Mouse (Mus musculus): Measurements from ENCODE around the gene Dnajc7. TPM values are rescaled to one million over a fixed set of nuclear protein-coding genes. Genes with fewer than 3 reads are reported as not detected.
"Not testable (repeated sequence)": the region's sequence is repeated elsewhere in the genome, so short reads cannot be mapped to it uniquely, and the experiment has no call there.

Dnajc7 gene
- polyA plus RNA-seq, 1 experiment from 2014 or later = 268 TPM

- H3K36me3 ChIP-seq = no peaks in the 10 kb centered on the region
- peak; percentile 52 for DNase-seq (ENCODE audit: low spot score)
- WGBS = 17% methylated on average over 11 of the region's 11 CpGs
- no peak overlapping the region for H3K27ac ChIP-seq (replicated peaks)
- H3K4me3 ChIP-seq = peak overlapping the region; percentile 30; the same call in 1 of the 2 replicates
- peaks cover 16% of the 10 kb centered on the region for H3K4me1 ChIP-seq
- no peaks in the 10 kb centered on the region for H3K9me3 ChIP-seq (replicated peaks)
- H3K27me3 ChIP-seq (ENCODE audit: low read depth, poor library complexity, severe bottlenecking) = 0 out of 2 replicates have a peak, but pooled peaks cover 3% of the 10 kb centered on the region
Observed at GRCm38 (mm10) chr11:100555583-100555982, 64.4 kb downstream of the Dnajc7 start.

- Histone ChIP-seq H3K36me3 (no peaks in the 10 kb centered on the region), H3K4me1 (peaks cover 7% of the 10 kb centered on the region; the same call in 1 of the 2 replicates), H3K27me3 (ENCODE audit: low read depth, poor library complexity, severe bottlenecking) (peaks cover 7% of the 10 kb centered on the region; the same call in 1 of the 2 replicates), H3K9me3 (replicated peaks) (no peaks in the 10 kb centered on the region), H3K27ac (replicated peaks) (no peak overlapping the region), H3K4me3 (no peak overlapping the region)
- 85% methylated on average over 4 of the region's 4 CpGs for WGBS
- DNase-seq (ENCODE audit: low spot score) = no peak
Observed at GRCm38 (mm10) chr11:100552842-100553241, 67.1 kb downstream of the Dnajc7 start.

GRCm38 (mm10) chr11:100550101-100550500, 69.9 kb downstream of the Dnajc7 start:
- Histone ChIP-seq H3K4me1 (peaks cover 13% of the 10 kb centered on the region), H3K9me3 (replicated peaks) (no peaks in the 10 kb centered on the region), H3K4me3 (no peak overlapping the region), H3K36me3 (no peaks in the 10 kb centered on the region), H3K27me3 (ENCODE audit: low read depth, poor library complexity, severe bottlenecking) (peaks cover 4% of the 10 kb centered on the region; the same call in 1 of the 2 replicates), H3K27ac (replicated peaks) (no peak overlapping the region)
- WGBS = 76% methylated on average over 6 of the region's 6 CpGs
- DNase-seq (ENCODE audit: low spot score) = no peak

- DNase-seq (ENCODE audit: low spot score) = no peak
- H3K27ac ChIP-seq (replicated peaks) = no peak overlapping the region
- H3K9me3 ChIP-seq (replicated peaks) = no peaks in the 10 kb centered on the region
- WGBS = 86% methylated on average over 8 of the region's 8 CpGs
- H3K27me3 ChIP-seq (ENCODE audit: low read depth, poor library complexity, severe bottlenecking) = peaks cover 5% of the 10 kb centered on the region; the same call in 1 of the 2 replicates
- H3K4me1 ChIP-seq = peaks cover 18% of the 10 kb centered on the region
- H3K36me3 ChIP-seq = no peaks in the 10 kb centered on the region
- no peak overlapping the region for H3K4me3 ChIP-seq
Observed at GRCm38 (mm10) chr11:100549466-100549865, 70.5 kb downstream of the Dnajc7 start.

GRCm38 (mm10) chr11:100548141-100548540, 71.8 kb downstream of the Dnajc7 start:
- H3K27me3 ChIP-seq (ENCODE audit: low read depth, poor library complexity, severe bottlenecking) = peaks cover 8% of the 10 kb centered on the region; the same call in 1 of the 2 replicates
- no peak for DNase-seq (ENCODE audit: low spot score)
- H3K36me3 ChIP-seq = no peaks in the 10 kb centered on the region
- no peak overlapping the region for H3K27ac ChIP-seq (replicated peaks)
- peaks cover 18% of the 10 kb centered on the region for H3K4me1 ChIP-seq
- no peak overlapping the region for H3K4me3 ChIP-seq
- H3K9me3 ChIP-seq (replicated peaks) = no peaks in the 10 kb centered on the region
- WGBS = 82% methylated on average over 6 of the region's 6 CpGs

GRCm38 (mm10) chr11:100546955-100547354, 73.0 kb downstream of the Dnajc7 start:
- no peak for DNase-seq (ENCODE audit: low spot score)
- WGBS = 89% methylated on average over 6 of the region's 6 CpGs
- H3K4me3 ChIP-seq = no peak overlapping the region

GRCm38 (mm10) chr11:100545746-100546085, 74.3 kb downstream of the Dnajc7 start:
- WGBS = 24% methylated on average over 7 of the region's 7 CpGs

More at GRCm38 (mm10) chr11:100546955-100547354, 73.0 kb downstream of the Dnajc7 start:
- Histone ChIP-seq H3K4me1 (peaks cover 18% of the 10 kb centered on the region), H3K9me3 (replicated peaks) (no peaks in the 10 kb centered on the region), H3K36me3 (no peaks in the 10 kb centered on the region), H3K27ac (replicated peaks) (no peak overlapping the region), H3K27me3 (ENCODE audit: low read depth, poor library complexity, severe bottlenecking) (peaks cover 8% of the 10 kb centered on the region; the same call in 1 of the 2 replicates)

GRCm38 (mm10) chr11:100544832-100545745, 74.9 kb downstream of the Dnajc7 start, which contains the start of gene Ttc25:
TSS of gene Ttc25 (plus strand) at chr11:100545607.
- H3K9me3 ChIP-seq (replicated peaks) = no peaks in the 10 kb centered on the region
- H3K4me3 ChIP-seq = peak within 1 kb of the TSS; percentile 60
- H3K4me1 ChIP-seq = peaks cover 18% of the 10 kb centered on the region
- 3% methylated on average over 28 of the region's 28 CpGs for WGBS
- H3K36me3 ChIP-seq = no peaks in the 10 kb centered on the region
- DNase-seq (ENCODE audit: low spot score) = peak; percentile 94
- H3K27me3 ChIP-seq (ENCODE audit: low read depth, poor library complexity, severe bottlenecking) = peaks cover 8% of the 10 kb centered on the region; the same call in 1 of the 2 replicates
- peak within 1 kb of the TSS; percentile 86 for H3K27ac ChIP-seq (replicated peaks)

More at GRCm38 (mm10) chr11:100545746-100546085, 74.3 kb downstream of the Dnajc7 start:
- Histone ChIP-seq H3K27ac (replicated peaks) (peak overlapping the region; percentile 86), H3K9me3 (replicated peaks) (no peaks in the 10 kb centered on the region), H3K27me3 (ENCODE audit: low read depth, poor library complexity, severe bottlenecking) (peaks cover 8% of the 10 kb centered on the region; the same call in 1 of the 2 replicates), H3K4me3 (peak overlapping the region; percentile 60), H3K4me1 (peaks cover 18% of the 10 kb centered on the region), H3K36me3 (no peaks in the 10 kb centered on the region)
- DNase-seq (ENCODE audit: low spot score) = no peak

GRCm38 (mm10) chr11:100541577-100541976, 78.4 kb downstream of the Dnajc7 start:
- no peak for DNase-seq (ENCODE audit: low spot score)
- WGBS = 93% methylated on average over 2 of the region's 2 CpGs
- H3K27ac ChIP-seq (replicated peaks) = no peak overlapping the region
- no peaks in the 10 kb centered on the region for H3K9me3 ChIP-seq (replicated peaks)
- peaks cover 18% of the 10 kb centered on the region for H3K4me1 ChIP-seq
- no peaks in the 10 kb centered on the region for H3K36me3 ChIP-seq
- H3K27me3 ChIP-seq (ENCODE audit: low read depth, poor library complexity, severe bottlenecking) = peaks cover 16% of the 10 kb centered on the region
- H3K4me3 ChIP-seq = no peak overlapping the region

- no peaks in the 10 kb centered on the region for H3K36me3 ChIP-seq
- H3K4me1 ChIP-seq = peaks cover 13% of the 10 kb centered on the region
- H3K4me3 ChIP-seq = no peak overlapping the region
- H3K9me3 ChIP-seq (replicated peaks) = no peaks in the 10 kb centered on the region
- peaks cover 16% of the 10 kb centered on the region for H3K27me3 ChIP-seq (ENCODE audit: low read depth, poor library complexity, severe bottlenecking)
- no peak for DNase-seq (ENCODE audit: low spot score)
- H3K27ac ChIP-seq (replicated peaks) = no peak overlapping the region
- 61% methylated on average over 6 of the region's 6 CpGs for WGBS
Observed at GRCm38 (mm10) chr11:100540966-100541365, 79.0 kb downstream of the Dnajc7 start.

GRCm38 (mm10) chr11:100536466-100536865, 83.5 kb downstream of the Dnajc7 start:
- no peak for DNase-seq (ENCODE audit: low spot score)

GRCm38 (mm10) chr11:100535996-100536395, 84.0 kb downstream of the Dnajc7 start:
- Histone ChIP-seq H3K27me3 (ENCODE audit: low read depth, poor library complexity, severe bottlenecking) (peaks cover 36% of the 10 kb centered on the region), H3K27ac (replicated peaks) (no peak overlapping the region), H3K36me3 (no peaks in the 10 kb centered on the region), H3K9me3 (replicated peaks) (no peaks in the 10 kb centered on the region), H3K4me3 (no peak overlapping the region), H3K4me1 (peaks cover 8% of the 10 kb centered on the region)
- 83% methylated on average over 1 of the region's 1 CpGs for WGBS
- DNase-seq (ENCODE audit: low spot score) = no peak

More at GRCm38 (mm10) chr11:100536466-100536865, 83.5 kb downstream of the Dnajc7 start:
- no peak overlapping the region for H3K4me3 ChIP-seq
- no peaks in the 10 kb centered on the region for H3K36me3 ChIP-seq
- no peaks in the 10 kb centered on the region for H3K9me3 ChIP-seq (replicated peaks)
- peaks cover 36% of the 10 kb centered on the region for H3K27me3 ChIP-seq (ENCODE audit: low read depth, poor library complexity, severe bottlenecking)
- H3K27ac ChIP-seq (replicated peaks) = no peak overlapping the region
- peaks cover 8% of the 10 kb centered on the region for H3K4me1 ChIP-seq

GRCm38 (mm10) chr11:100534821-100535220, 85.1 kb downstream of the Dnajc7 start:
- H3K27ac ChIP-seq (replicated peaks); H3K4me3 ChIP-seq; H3K4me1 ChIP-seq; H3K9me3 ChIP-seq (replicated peaks); H3K36me3 ChIP-seq; DNase-seq (ENCODE audit: low spot score): not testable (repeated sequence)
- H3K27me3 ChIP-seq (ENCODE audit: low read depth, poor library complexity, severe bottlenecking) = peaks cover 36% of the 10 kb centered on the region
- 88% methylated on average over 6 of the region's 6 CpGs for WGBS
